Mouse (Mus musculus) kidney, adult 2 months (tissue): ENCODE measurements around the gene Rnf213. TPM values are rescaled to one million over a fixed set of nuclear protein-coding genes. Genes with fewer than 3 reads are reported as not detected.
"Not testable (repeated sequence)": the region's sequence is repeated elsewhere in the genome, so short reads cannot be mapped to it uniquely, and the experiment has no call there.

Experiments used
- DNase-seq: peaks from one replicate; pipeline ENCODE4 v3.0.0; 2021
- H3K27ac ChIP-seq: fragments of 200-500 bp; 2 replicates; pipeline ENCODE4 v1.5.1; 2012; ENCODE audit warnings: low read depth, low read length, control low read depth, inconsistent platforms; ENCODE audit not compliant: insufficient read depth
- H3K27me3 ChIP-seq: fragments of 200-500 bp; replicated peaks from 2 replicates; pipeline ENCODE4 v1.6.1; 2012; ENCODE audit warnings: mild to moderate bottlenecking, moderate library complexity, low read length, inconsistent platforms; ENCODE audit not compliant: control insufficient read depth, insufficient read depth
- H3K36me3 ChIP-seq: fragments of 200-500 bp; 2 replicates; pipeline ENCODE4 v1.6.1; 2012; ENCODE audit warnings: mild to moderate bottlenecking, moderate library complexity, low read length, inconsistent platforms; ENCODE audit not compliant: control insufficient read depth, insufficient read depth
- H3K4me1 ChIP-seq: fragments of 200-500 bp; 2 replicates; pipeline ENCODE4 v1.6.1; 2011; ENCODE audit warnings: low read length; ENCODE audit not compliant: control insufficient read depth, insufficient read depth
- H3K4me3 ChIP-seq: fragments of 200-500 bp; 2 replicates; pipeline ENCODE4 v1.5.1; 2011; ENCODE audit warnings: mild to moderate bottlenecking, low read depth, low read length, control low read depth; ENCODE audit not compliant: insufficient read depth
- CTCF ChIP-seq: fragments of 200-500 bp; conservative IDR thresholded peaks from 2 replicates; pipeline ENCODE4 v1.5.1; 2011; ENCODE audit warnings: low read depth, mild to moderate bottlenecking, control low read depth, low read length, moderate library complexity, mixed read lengths; ENCODE audit not compliant: insufficient read depth, insufficient read length
- POLR2A ChIP-seq: fragments of 200-500 bp; IDR thresholded peaks from one replicate; pipeline ENCODE4 v1.6.1; 2011; ENCODE audit warnings: low read depth, low read length, control low read depth
- WGBS: fragments of 180-500 bp; shearing (Covaris S2); methylation state at CpG from one replicate; pipeline ENCODE4 v1.1.7; 2018; 5-methylcytosine and 5-hydroxymethylcytosine counted together
- polyA plus RNA-seq: library from polyadenylated mRNA; depleted of rRNA; stranded (reverse); fragments of >200 nt; gene quantifications from 2 replicates; pipeline ENCODE4 v1.2.3, GENCODE M21; 2012

Gene Rnf213
- polyA plus RNA-seq, 1 experiment = 18.5 TPM

GRCm38 (mm10) chr11:119381631-119382337 is 11.1 kb upstream of the Rnf213 start:
- H3K36me3 ChIP-seq = no peaks in the 10 kb centered on the region
- H3K4me1 ChIP-seq = no peaks in the 10 kb centered on the region
- no peak for DNase-seq
- no peaks in the 10 kb centered on the region for H3K27me3 ChIP-seq
- WGBS = 85% methylated on average over 9 of the region's 9 CpGs
- no peak overlapping the region for H3K4me3 ChIP-seq
- TF ChIP-seq CTCF (no peak), POLR2A (no peak)
- no peak overlapping the region for H3K27ac ChIP-seq

- no peak for DNase-seq
- Histone ChIP-seq H3K27me3 (no peaks in the 10 kb centered on the region), H3K27ac (no peak overlapping the region), H3K4me1 (no peaks in the 10 kb centered on the region), H3K36me3 (no peaks in the 10 kb centered on the region), H3K4me3 (no peak overlapping the region)
- WGBS = 87% methylated on average over 6 of the region's 6 CpGs
- no peak for TF ChIP-seq POLR2A
- no peak for TF ChIP-seq CTCF
Measured at GRCm38 (mm10) chr11:119382338-119382850, 10.5 kb upstream of the Rnf213 start.

DNA sequence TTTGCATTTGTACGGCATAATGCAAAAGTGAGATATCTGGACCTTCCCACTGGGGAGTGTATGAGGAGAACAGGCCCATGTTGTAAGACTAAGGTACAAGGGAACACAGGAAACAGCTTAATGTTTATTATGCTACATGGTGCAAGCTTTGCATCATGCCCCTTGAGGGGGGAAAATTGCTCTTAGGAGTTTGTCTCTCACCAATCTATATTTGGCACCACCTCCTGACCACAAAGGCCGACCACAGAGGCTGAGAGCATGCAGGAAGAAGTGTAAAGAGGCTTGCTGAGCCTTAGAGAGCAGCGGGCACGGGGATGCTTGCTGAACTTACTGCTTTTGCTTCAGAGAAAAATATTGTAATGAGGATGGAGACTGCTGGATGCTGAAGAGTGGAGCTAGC is 8.0 kb upstream of the Rnf213 start:
- H3K4me3 ChIP-seq = no peak overlapping the region
- no peaks in the 10 kb centered on the region for H3K36me3 ChIP-seq
- no peak for TF ChIP-seq CTCF
- TF ChIP-seq POLR2A = no peak
- DNase-seq = no peak
- H3K4me1 ChIP-seq = no peaks in the 10 kb centered on the region; the same call in 1 of the 2 replicates
- H3K27me3 ChIP-seq = no peaks in the 10 kb centered on the region
- no peak overlapping the region for H3K27ac ChIP-seq
- WGBS = 85% methylated on average over 4 of the region's 4 CpGs

DNA sequence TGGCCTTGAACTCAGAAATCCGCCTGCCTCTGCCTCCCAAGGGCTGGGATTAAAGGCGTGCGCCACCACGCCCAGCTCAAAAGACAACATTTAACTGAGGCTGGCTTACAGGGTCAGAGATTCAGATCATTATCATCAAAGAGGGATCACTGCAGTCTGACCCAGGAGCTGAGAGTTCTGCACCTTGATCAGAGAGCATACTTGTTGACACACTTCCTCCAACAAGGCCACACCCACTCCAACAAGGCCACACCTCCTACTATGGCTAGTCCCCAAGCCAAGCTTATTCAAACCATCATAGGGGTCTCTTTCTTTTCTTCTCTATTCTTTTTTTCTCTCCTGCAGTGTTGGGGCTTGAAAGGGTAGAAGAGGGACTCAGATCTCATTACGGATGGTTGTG is 6.6 kb upstream of the Rnf213 start:
- TF ChIP-seq CTCF (no peak), POLR2A (no peak)
- Histone ChIP-seq H3K4me1 (no peaks in the 10 kb centered on the region; the same call in 1 of the 2 replicates), H3K27me3 (no peaks in the 10 kb centered on the region), H3K36me3 (no peaks in the 10 kb centered on the region), H3K4me3 (no peak overlapping the region), H3K27ac (no peak overlapping the region)
- WGBS = 91% methylated on average over 5 of the region's 5 CpGs
- DNase-seq = no peak

- DNase-seq, H3K27me3 ChIP-seq, H3K36me3 ChIP-seq, H3K27ac ChIP-seq, H3K4me3 ChIP-seq, H3K4me1 ChIP-seq: not testable (repeated sequence)
- 46% methylated on average over 3 of the region's 3 CpGs for WGBS
Measured at GRCm38 (mm10) chr11:119387273-119387672, 5.6 kb upstream of the Rnf213 start.

DNA sequence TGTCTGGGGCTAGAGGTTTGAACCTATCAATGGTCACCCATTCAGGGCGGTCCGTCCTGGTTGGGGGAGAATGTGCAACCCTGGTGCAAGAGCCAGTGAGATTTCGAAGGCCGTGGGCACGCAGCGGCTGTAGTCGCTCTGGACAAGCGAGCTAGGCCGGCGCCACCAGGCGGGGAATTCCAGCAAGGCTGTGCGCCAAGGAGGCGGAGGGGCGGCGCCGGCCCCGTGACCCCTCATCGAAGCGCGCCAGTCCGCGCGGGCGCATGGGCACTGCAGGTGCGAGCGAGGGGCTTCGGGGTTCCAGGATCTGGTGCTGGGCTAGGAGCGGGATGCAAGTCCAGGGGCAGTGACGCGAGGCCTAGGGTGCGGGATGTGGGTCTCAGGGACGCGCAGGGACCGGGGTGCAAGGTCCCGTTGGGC is 3.0 kb upstream of the Rnf213 start:
- WGBS = under 1% methylated on average over 33 of the region's 35 CpGs
- H3K4me3 ChIP-seq = peak overlapping the region; percentile 87
- TF ChIP-seq CTCF (peak; percentile 36; the same call in 1 of the 2 replicates), POLR2A (peak; percentile 10)

GRCm38 (mm10) chr11:119390271-119391231 is 2.3 kb upstream of the Rnf213 start:
- Histone ChIP-seq H3K27me3 (no peaks in the 10 kb centered on the region), H3K27ac (peak overlapping the region; percentile 94), H3K36me3 (no peaks in the 10 kb centered on the region), H3K4me3 (peak overlapping the region; percentile 87), H3K4me1 (peaks cover 12% of the 10 kb centered on the region)
- 2% methylated on average over 53 of the region's 53 CpGs for WGBS
- TF ChIP-seq CTCF (no peak), POLR2A (no peak)
- peak; percentile 86 for DNase-seq

More for the DNA sequence above, 3.0 kb upstream of the Rnf213 start:
- Histone ChIP-seq H3K27ac (peak overlapping the region; percentile 94), H3K27me3 (no peaks in the 10 kb centered on the region), H3K36me3 (no peaks in the 10 kb centered on the region), H3K4me1 (peaks cover 12% of the 10 kb centered on the region)
- DNase-seq = peak; percentile 88
